Mouse (Mus musculus): Measurements from ENCODE around the gene Cdk1.

DNA sequence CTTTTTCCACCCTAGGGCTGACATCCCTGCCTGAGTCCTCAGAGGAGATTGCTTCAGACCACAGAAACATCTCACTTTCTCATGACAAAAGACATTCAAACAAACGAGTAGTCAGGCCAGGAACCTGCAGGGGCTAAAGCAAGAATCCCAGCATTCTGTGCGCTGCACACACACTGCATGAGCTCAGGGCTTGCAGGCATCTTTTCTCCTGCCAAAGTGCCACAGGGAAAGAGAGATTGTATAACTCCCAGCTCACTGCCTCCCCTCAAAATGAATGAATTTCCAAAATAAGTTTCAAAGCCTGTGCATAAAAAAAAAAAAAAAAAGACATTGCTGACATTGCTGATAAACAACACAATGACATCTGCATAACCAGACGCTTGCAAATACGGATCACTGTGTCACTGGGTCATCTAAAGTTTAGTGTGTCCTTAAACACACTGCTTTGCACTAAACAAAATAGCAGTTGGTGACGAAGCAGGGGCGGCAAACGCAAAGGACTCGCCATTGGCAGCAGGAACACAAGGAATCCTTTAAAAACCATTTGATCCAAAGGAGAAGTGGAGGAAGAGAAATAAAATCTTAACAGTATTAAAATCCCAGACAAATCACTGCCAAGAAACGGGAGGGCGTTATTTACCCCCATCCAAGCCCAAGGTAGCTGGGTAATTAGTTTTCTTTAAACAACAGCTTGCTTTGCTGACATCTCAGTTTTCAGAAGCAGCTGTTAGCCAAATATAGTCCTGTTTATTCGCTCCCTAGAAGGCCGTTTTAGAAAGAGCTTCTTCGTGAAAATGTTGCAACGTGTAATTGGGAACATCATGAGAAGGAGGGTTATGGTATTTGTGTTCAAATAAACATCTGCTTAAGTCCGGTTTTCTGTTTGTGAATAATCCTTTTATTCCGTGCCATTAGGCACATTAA is 18.2 kb downstream of the Cdk1 start:
- TF ChIP-seq CTCF (IDR thresholded peaks at IDR 0.05) (no peak), POLR2A (IDR thresholded peaks at IDR 0.05; ENCODE audit: insufficient read depth, low read depth, low read length) (no peak)
